Mouse (Mus musculus): Measurements from ENCODE around the gene Amh.

DNA sequence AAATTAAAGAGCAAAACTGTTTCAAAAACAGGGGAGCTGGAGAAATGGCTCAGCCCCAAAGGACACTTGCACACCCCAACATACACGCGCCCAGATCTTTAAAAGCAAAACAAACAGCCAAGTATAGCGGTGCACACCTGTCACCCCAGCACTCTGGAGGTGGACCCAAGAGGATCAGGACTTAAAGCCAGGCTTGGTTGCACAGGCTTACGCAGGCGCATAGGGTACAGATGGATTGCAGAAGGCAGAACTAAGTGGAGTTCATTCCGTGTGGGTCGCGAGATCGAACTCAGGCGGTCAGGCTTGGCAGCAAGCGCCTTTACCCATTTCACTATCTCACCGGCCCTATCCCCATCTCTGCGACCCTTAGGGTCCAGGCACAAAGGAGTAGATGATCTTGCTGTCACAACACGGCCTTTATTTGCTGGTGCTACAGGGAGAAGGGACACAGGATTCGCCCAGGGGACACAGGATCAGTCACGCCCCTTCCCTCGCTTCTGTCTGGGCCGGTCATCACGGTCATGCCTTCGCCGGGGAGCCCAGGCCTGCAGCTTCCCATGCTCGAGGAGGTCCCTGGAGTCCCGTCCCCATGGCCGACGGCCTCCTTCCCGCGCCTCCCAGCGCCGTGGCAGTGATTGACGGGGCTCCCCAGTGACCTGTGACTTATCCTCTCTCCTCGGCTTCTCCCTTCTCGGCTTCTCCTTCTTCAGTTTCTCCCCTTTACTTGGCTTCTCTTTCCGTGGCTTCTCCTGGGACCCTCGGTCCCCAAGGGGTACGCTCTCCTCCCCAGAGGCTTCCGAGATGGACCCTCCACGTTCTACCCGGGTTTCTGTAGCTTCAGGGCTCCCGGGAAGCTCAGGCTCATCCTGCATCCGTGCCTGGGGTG, 3.3 kb downstream of the Amh start:
- TF ChIP-seq POLR2A (IDR thresholded peaks at IDR 0.05; ENCODE audit: low read depth, low read length) (no peak), CTCF (conservative IDR thresholded peaks at IDR 0.05; ENCODE audit: insufficient read depth, insufficient read length, low read depth, low read length) (no peak)

Measured in kidney, adult 2 months (tissue).